Mouse (Mus musculus) ES-E14 (cell line): ENCODE measurements around the gene Naa60. TPM values are rescaled to one million over a fixed set of nuclear protein-coding genes. Genes with fewer than 3 reads are reported as not detected.

Experiments
- DNase-seq: peaks from one replicate; pipeline ENCODE4 v3.0.0-alpha.2; 2013; ENCODE audit warnings: low read depth, low spot score
- H3K27ac ChIP-seq: 2 replicates; pipeline ENCODE4 v1.5.1; 2012; ENCODE audit warnings: low read depth, mild to moderate bottlenecking, low read length, moderate library complexity, mixed read lengths; ENCODE audit not compliant: poor library complexity, insufficient read depth, severe bottlenecking
- H3K36me3 ChIP-seq: 2 replicates; pipeline ENCODE4 v1.6.1; 2012; ENCODE audit warnings: mild to moderate bottlenecking, low read length, moderate library complexity, mixed read lengths; ENCODE audit not compliant: control insufficient read depth, poor library complexity, insufficient read depth, severe bottlenecking
- H3K4me1 ChIP-seq, 2 experiments: fragments of 150-350 bp in 1 of 2; sonication (generic) in 1 of 2; 2 replicates each; pipeline ENCODE4 v1.6.1; 2012; ENCODE audit warnings: low read length in 2 of 2, mild to moderate bottlenecking in 1 of 2, mixed read lengths in 1 of 2; ENCODE audit not compliant: control insufficient read depth in 2 of 2, insufficient read depth in 2 of 2, poor library complexity in 1 of 2
- H3K4me3 ChIP-seq, 2 experiments: fragments of 150-350 bp in 1 of 2; sonication (generic) in 1 of 2; 2 replicates each; pipeline ENCODE4 v1.5.1; 2012; ENCODE audit warnings: low read length in 2 of 2, low read depth in 1 of 2, mild to moderate bottlenecking in 1 of 2, mixed read lengths in 1 of 2; ENCODE audit not compliant: insufficient read depth in 1 of 2, poor library complexity in 1 of 2, severe bottlenecking in 1 of 2
- H3K9ac ChIP-seq: 2 replicates; pipeline ENCODE4 v1.6.1; 2012; ENCODE audit warnings: low read depth, mild to moderate bottlenecking, low read length, mixed read lengths; ENCODE audit not compliant: poor library complexity, insufficient read depth, severe bottlenecking
- H3K9me3 ChIP-seq: fragments of 150-350 bp; sonication (generic); 2 replicates; pipeline ENCODE4 v1.6.1; 2012; ENCODE audit warnings: low read depth, mild to moderate bottlenecking, low read length; ENCODE audit not compliant: control insufficient read depth, insufficient read depth
- CHD2 ChIP-seq: IDR thresholded peaks from 2 replicates; pipeline ENCODE4 v1.6.1; 2014; ENCODE audit warnings: mild to moderate bottlenecking, low read depth, low read length, inconsistent platforms
- HCFC1 ChIP-seq: IDR thresholded peaks from 2 replicates; pipeline ENCODE4 v1.6.1; 2012; ENCODE audit warnings: low read length, inconsistent platforms, borderline replicate concordance; ENCODE audit not compliant: insufficient read depth
- MAFK ChIP-seq: IDR thresholded peaks from 2 replicates; pipeline ENCODE4 v1.6.1; 2014; ENCODE audit warnings: mild to moderate bottlenecking, low read depth, low read length, inconsistent platforms; ENCODE audit not compliant: insufficient read depth
- ZC3H11A ChIP-seq: IDR thresholded peaks from 2 replicates; pipeline ENCODE4 v1.6.1; 2012; ENCODE audit warnings: low read depth, mild to moderate bottlenecking, inconsistent platforms, low read length, borderline replicate concordance
- ZNF384 ChIP-seq: IDR thresholded peaks from 2 replicates; pipeline ENCODE4 v1.6.1; 2012; ENCODE audit warnings: low read depth, low read length, inconsistent platforms
- in situ Hi-C, 2 experiments: fragments of 600-800 bp; cut with MboI; formaldehyde crosslinking; loops; one replicate each; pipeline ENCODE4 v1.15.1; 2025; ENCODE audit warnings: low sequenced_read_pairs in 2 of 2, inconsistent platforms in 1 of 2; ENCODE audit not compliant: unreplicated experiment in 2 of 2
- total RNA-seq: library from RNA; depleted of rRNA; stranded (reverse); fragments of 300-350 nt; gene quantifications from 2 replicates; pipeline ENCODE4 v1.2.3, GENCODE M21; 2012

Gene Naa60
- total RNA-seq, 1 experiment = 17.4 TPM

GRCm38 (mm10) chr16:3928582-3928981, 56.4 kb downstream of the Naa60 start:
- in situ Hi-C loops = no loop called here
- no peak for DNase-seq
- H3K36me3 ChIP-seq = peaks cover 5% of the 10 kb centered on the region; the same call in 1 of the 2 replicates
- H3K9ac ChIP-seq = no peak overlapping the region
- H3K9me3 ChIP-seq = no peaks in the 10 kb centered on the region
- H3K4me1 ChIP-seq = peaks cover 2% of the 10 kb centered on the region in 2 experiments; a peak in 1 of 4 replicates
- H3K27ac ChIP-seq = no peak overlapping the region
- H3K4me3 ChIP-seq = no peak overlapping the region
- TF ChIP-seq HCFC1 = no peak
- no peak for TF ChIP-seq ZNF384
- TF ChIP-seq CHD2 = no peak
- no peak for TF ChIP-seq ZC3H11A
- no peak for TF ChIP-seq MAFK

DNA sequence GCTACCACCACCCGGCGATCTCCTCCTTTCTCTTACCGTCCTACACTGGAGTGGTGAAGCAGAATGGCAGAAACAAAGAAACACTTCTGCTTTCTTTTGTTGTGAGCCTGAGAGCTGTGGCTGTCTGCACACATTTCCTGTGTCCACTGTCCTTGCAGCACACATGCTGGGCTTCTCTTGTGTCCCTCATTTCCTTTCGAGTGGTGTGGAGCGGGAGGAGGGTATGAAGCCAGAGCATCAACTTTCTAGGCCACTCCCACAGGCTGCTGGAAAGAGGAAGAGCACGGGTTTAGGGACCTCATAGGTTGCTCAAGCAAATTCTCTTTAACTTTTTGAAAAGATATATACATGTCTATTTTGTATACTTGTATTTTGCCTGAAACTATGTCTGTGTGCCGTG, 57.0 kb downstream of the Naa60 start:
- in situ Hi-C loops = no loop called here
- no peak for DNase-seq
- Histone ChIP-seq H3K36me3 (peaks cover 3% of the 10 kb centered on the region; the same call in 1 of the 2 replicates), H3K9ac (no peak overlapping the region), H3K4me1 (peaks cover 2% of the 10 kb centered on the region in 2 experiments; a peak in 1 of 4 replicates), H3K9me3 (no peaks in the 10 kb centered on the region), H3K4me3 (no peak overlapping the region), H3K27ac (no peak overlapping the region)
- TF ChIP-seq HCFC1 = no peak
- TF ChIP-seq ZC3H11A = no peak
- no peak for TF ChIP-seq CHD2

DNA sequence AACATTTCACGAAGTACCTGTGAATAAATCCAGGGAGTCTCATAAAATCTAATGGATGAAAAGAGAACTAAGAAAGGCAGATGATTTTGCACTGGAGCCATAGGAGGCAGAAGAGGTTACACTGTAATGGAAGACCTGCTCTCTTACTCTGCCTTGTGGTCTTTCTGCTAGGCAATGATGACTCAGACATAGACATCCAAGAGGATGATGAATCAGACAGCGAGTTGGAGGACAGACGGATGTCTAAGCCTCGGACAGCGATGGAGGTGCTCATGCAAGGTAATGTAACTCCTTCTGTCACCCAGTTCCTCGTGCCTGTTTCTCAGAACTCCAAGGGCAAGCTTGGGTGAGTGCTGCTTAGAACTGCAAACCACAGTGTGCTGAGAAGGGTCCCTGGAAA, 61.4 kb downstream of the Naa60 start:
- Histone ChIP-seq H3K27ac (no peak overlapping the region), H3K4me1 (peaks cover 2% of the 10 kb centered on the region in 2 experiments; a peak in 1 of 4 replicates), H3K36me3 (peaks cover 8% of the 10 kb centered on the region; the same call in 1 of the 2 replicates), H3K4me3 (no peak overlapping the region), H3K9ac (no peak overlapping the region), H3K9me3 (no peaks in the 10 kb centered on the region)
- in situ Hi-C loops = no loop called here
- TF ChIP-seq CHD2 = no peak
- TF ChIP-seq MAFK = no peak
- no peak for TF ChIP-seq HCFC1
- no peak for TF ChIP-seq ZC3H11A
- no peak for TF ChIP-seq ZNF384
- no peak for DNase-seq

DNA sequence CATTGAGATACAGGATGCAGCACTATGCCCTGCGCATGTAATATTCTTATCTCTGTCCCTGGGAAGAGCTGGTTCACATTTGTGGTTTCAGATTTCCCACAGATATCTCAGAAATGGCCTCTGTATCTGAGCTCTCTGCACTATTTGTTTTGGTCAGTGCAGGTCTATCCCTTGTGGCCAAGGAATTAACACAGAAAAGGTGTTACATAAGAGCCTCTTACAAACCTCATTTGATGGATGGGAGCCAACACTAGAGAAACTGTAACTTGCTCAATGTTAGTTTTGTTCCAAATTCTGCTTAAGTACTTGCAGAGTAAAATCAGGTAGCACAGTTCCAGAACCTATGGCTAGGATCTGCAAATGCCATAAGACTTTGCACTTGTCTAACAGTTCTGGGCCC, 61.9 kb downstream of the Naa60 start:
- in situ Hi-C loops = no loop called here
- Histone ChIP-seq H3K4me3 (no peak overlapping the region), H3K4me1 (peaks cover 1 to 2% of the 10 kb centered on the region in 2 experiments; a peak in 1 of 4 replicates), H3K9ac (no peak overlapping the region), H3K9me3 (no peaks in the 10 kb centered on the region), H3K27ac (no peak overlapping the region), H3K36me3 (peaks cover 8% of the 10 kb centered on the region; the same call in 1 of the 2 replicates)
- no peak for DNase-seq
- TF ChIP-seq CHD2 (no peak), ZC3H11A (no peak), HCFC1 (no peak), MAFK (no peak), ZNF384 (no peak)

DNA sequence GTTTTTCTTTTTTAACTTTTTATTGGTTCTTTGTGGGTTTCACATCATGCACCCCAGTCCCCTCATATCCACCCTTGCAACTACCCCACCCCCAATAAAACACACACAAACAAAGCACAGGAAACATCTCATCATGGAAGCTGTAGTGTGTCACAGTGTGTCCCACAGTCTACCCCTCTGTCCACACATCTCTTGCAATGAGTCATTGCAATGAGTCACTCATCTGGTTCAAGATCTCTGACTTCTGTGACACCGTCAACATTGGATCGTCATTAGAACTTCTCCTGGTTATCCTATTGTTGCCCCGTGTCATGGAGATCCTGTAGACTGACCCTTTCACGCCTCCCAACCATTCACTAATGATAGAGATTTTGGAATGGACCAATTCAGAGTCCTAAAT, 62.5 kb downstream of the Naa60 start:
- Histone ChIP-seq H3K4me3 (no peak overlapping the region), H3K9ac (no peak overlapping the region), H3K4me1 (peaks cover 0 to 2% of the 10 kb centered on the region in 2 experiments; a peak in 1 of 4 replicates), H3K36me3 (peaks cover 8% of the 10 kb centered on the region; the same call in 1 of the 2 replicates), H3K9me3 (no peaks in the 10 kb centered on the region), H3K27ac (no peak overlapping the region)
- in situ Hi-C loops = no loop called here
- no peak for DNase-seq
- no peak for TF ChIP-seq ZC3H11A
